Mouse (Mus musculus): ENCODE measurements around the gene Rnf149. TPM values are rescaled to one million over a fixed set of nuclear protein-coding genes. Genes with fewer than 3 reads are reported as not detected.

Gene Rnf149
- polyA plus RNA-seq, 1 experiment from 2014 or later = 31.9 TPM

GRCm38 (mm10) chr1:39573890-39574289, 3.3 kb downstream of the Rnf149 start:
- Histone ChIP-seq H3K27ac (no peak overlapping the region), H3K4me3 (replicated peaks) (no peak overlapping the region), H3K9me3 (replicated peaks) (no peaks in the 10 kb centered on the region), H3K36me3 (no peaks in the 10 kb centered on the region), H3K27me3 (no peaks in the 10 kb centered on the region), H3K9ac (no peak overlapping the region), H3K4me1 (peaks cover 46% of the 10 kb centered on the region), H3K4me2 (no peak overlapping the region)
- no peak for ATAC-seq (replicated peaks; ENCODE audit: low FRiP score)
- WGBS = 76% methylated on average over 7 of the region's 7 CpGs

DNA sequence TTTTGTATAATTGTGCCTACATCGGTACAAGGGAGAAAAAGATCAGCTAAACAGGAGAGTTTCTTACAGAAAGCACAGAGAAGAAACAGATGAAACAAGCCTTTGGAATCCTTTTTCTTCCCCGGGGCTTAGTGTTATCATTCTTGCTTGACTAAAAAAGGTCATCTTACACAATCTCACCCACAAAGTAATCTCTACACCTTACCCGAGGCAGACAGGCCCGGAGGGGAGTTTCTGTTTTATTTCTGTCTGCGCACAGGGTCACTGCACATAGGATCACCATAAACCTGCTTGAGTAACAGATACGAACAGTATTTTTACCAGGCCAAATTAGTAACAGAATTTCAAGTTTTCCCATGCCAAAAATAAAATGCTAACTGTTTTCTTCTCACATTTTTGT, 5.6 kb downstream of the Rnf149 start:
- Histone ChIP-seq H3K27ac (peak overlapping the region; percentile 4; the same call in 1 of the 2 replicates), H3K9me3 (replicated peaks) (no peaks in the 10 kb centered on the region), H3K36me3 (no peaks in the 10 kb centered on the region), H3K9ac (no peak overlapping the region), H3K4me3 (replicated peaks) (no peak overlapping the region), H3K4me1 (peaks cover 41% of the 10 kb centered on the region), H3K27me3 (no peaks in the 10 kb centered on the region), H3K4me2 (no peak overlapping the region)
- ATAC-seq (replicated peaks; ENCODE audit: low FRiP score) = no peak
- WGBS = 33% methylated on average over 6 of the region's 6 CpGs

- Histone ChIP-seq H3K4me1 (peaks cover 17% of the 10 kb centered on the region), H3K36me3 (peaks cover 15% of the 10 kb centered on the region), H3K4me2 (no peak overlapping the region), H3K9ac (no peak overlapping the region), H3K4me3 (replicated peaks) (no peak overlapping the region), H3K27ac (no peak overlapping the region), H3K9me3 (replicated peaks) (no peaks in the 10 kb centered on the region), H3K27me3 (no peaks in the 10 kb centered on the region)
- ATAC-seq (replicated peaks; ENCODE audit: low FRiP score) = no peak
These were observed 9.1 kb downstream of the Rnf149 start for GRCm38 (mm10) chr1:39568079-39568478.

DNA sequence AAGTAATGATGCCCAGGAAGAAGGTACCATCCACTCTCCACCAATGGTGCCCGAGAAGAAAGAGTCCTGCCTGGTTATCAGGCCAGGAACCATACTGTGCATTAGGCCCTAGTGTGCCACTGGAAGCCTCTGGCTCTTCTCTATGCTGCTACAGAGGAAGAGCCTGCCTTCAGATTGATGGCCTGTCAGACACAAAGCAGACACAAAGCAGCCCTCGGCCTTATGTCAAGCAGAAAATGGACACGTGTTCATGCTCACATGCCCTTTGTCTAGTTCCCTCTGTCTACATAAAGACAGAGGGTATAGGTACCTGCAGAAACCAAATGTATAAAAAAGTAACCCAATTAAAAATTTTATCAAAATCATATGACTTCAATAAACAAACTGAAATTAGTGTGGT, 12.6 kb downstream of the Rnf149 start:
- no peaks in the 10 kb centered on the region for H3K27me3 ChIP-seq
- no peak overlapping the region for H3K4me3 ChIP-seq (replicated peaks)
- 0 out of 2 replicates have a peak, but pooled peaks cover 2% of the 10 kb centered on the region for H3K4me1 ChIP-seq
- 61% methylated on average over 3 of the region's 3 CpGs for WGBS
- no peak for ATAC-seq (replicated peaks; ENCODE audit: low FRiP score)
- no peak overlapping the region for H3K9ac ChIP-seq
- H3K27ac ChIP-seq = no peak overlapping the region
- H3K4me2 ChIP-seq = no peak overlapping the region
- H3K9me3 ChIP-seq (replicated peaks) = no peaks in the 10 kb centered on the region
- peaks cover 38% of the 10 kb centered on the region for H3K36me3 ChIP-seq

DNA sequence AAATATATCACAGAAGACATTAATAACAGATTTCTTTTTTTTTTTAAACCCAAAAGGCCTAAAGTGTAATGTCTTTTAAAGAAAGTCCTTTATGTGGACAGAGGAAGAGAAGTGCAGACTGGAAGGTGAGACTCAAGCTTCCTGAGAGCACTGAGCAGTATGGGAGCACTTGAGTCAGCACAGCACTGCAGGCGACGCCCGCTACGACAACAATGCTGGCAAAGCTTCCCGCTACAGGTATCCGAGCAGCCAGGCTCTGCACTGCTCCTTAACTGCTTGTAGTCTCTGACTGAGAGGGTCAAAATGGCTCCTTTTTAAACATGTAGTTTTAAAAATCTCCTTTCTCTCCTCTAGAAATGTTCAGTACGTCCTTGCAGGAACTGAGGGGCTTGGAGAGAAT, 14.0 kb downstream of the Rnf149 start:
- peaks cover 49% of the 10 kb centered on the region for H3K36me3 ChIP-seq
- H3K27me3 ChIP-seq = no peaks in the 10 kb centered on the region
- 85% methylated on average over 7 of the region's 7 CpGs for WGBS
- H3K4me1 ChIP-seq = 0 out of 2 replicates have a peak, but pooled peaks cover 2% of the 10 kb centered on the region
- no peak overlapping the region for H3K4me3 ChIP-seq (replicated peaks)
- H3K4me2 ChIP-seq = no peak overlapping the region
- H3K27ac ChIP-seq = no peak overlapping the region
- H3K9me3 ChIP-seq (replicated peaks) = no peaks in the 10 kb centered on the region
- no peak for ATAC-seq (replicated peaks; ENCODE audit: low FRiP score)
- no peak overlapping the region for H3K9ac ChIP-seq

DNA sequence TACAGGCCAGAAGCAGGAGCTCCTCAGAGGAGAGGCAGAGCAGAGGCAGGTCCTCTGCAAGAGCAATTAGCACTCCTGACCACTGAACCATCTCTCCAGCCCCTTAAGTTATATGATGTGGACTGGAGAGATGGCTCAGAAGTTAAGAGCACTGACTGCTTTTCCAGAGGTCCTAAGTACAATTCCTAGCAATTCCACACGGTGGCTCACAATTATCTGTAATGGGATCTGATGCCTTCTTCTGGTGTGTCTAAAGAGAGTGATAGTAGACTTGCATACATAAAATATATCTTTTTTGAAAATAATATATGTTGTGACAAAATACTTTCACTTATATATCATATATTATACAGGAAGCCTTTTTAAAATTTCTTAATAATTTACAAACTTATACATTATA, 15.3 kb downstream of the Rnf149 start:
- no peaks in the 10 kb centered on the region for H3K27me3 ChIP-seq
- WGBS = 46% methylated on average over 1 of the region's 1 CpGs
- no peak for ATAC-seq (replicated peaks; ENCODE audit: low FRiP score)
- no peak overlapping the region for H3K27ac ChIP-seq
- H3K4me2 ChIP-seq = no peak overlapping the region
- peaks cover 60% of the 10 kb centered on the region for H3K36me3 ChIP-seq
- 0 out of 2 replicates have a peak, but pooled peaks cover 2% of the 10 kb centered on the region for H3K4me1 ChIP-seq
- no peak overlapping the region for H3K9ac ChIP-seq
- H3K4me3 ChIP-seq (replicated peaks) = no peak overlapping the region
- H3K9me3 ChIP-seq (replicated peaks) = no peaks in the 10 kb centered on the region

DNA sequence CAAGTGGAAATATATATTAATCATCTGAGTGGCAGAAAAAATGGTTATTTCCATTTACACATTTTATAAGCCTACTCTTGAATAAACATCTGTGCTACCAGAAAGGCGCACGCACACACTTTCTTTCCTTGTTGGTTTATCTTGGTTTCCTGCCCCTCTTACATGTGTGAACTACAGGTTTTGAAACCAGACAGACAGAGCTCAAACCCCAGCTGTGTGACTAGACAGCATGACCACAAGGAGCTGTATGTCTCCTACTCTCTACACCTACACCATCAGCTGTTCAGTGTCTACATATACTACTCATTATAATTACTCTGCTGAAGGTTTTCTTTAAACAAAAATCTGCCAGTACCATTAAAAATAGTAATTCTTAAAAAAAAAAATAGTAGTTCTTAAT, 18.2 kb downstream of the Rnf149 start:
- Histone ChIP-seq H3K9ac (no peak overlapping the region), H3K9me3 (replicated peaks) (no peaks in the 10 kb centered on the region), H3K36me3 (peaks cover 76% of the 10 kb centered on the region), H3K4me3 (replicated peaks) (no peak overlapping the region), H3K27ac (no peak overlapping the region), H3K4me1 (peaks cover 13% of the 10 kb centered on the region), H3K27me3 (no peaks in the 10 kb centered on the region), H3K4me2 (no peak overlapping the region)
- ATAC-seq (replicated peaks; ENCODE audit: low FRiP score) = no peak
- 99% methylated on average over 2 of the region's 2 CpGs for WGBS

DNA sequence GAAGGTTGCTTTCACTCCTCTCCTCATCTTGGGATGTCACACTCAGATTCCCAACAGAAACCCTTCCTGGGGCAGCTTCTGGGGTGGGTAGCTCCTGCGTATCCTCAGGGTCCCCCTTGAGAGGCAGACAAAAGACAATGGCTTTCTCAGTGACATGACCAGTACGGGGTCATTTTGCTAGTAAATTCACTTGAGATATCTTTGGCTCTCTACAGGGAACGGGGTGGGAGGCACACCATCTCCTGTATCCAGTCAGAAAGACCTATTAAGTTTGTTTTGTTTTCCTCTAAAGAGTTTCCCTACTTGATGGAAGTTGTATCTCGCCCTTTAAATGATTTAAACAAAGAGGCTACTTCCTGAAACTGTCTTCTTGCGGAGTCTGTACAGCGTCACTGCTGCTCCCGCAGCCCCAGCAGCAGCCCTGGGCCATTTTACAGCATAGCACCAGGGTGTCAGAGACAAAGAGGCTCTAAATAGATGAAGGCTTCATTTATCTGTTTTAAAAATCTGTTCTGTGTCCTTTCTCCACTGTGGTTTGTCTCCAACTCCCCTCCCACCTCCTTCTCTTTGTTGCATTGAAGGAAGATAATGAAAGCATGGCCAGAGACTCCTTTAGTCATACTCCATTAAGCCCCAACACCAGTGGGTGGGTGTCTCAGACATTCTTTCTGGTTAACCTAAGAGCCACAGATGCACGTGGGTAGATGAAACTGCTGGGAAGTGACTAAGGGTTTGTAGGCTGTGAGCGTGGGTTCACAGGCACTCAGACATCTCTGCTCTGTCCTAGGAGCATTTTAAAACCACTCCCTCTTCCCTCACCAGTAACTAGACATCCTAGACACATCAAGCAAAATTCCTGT, 21.4 kb downstream of the Rnf149 start:
- Histone ChIP-seq H3K4me1 (peaks cover 13% of the 10 kb centered on the region), H3K9me3 (replicated peaks) (no peaks in the 10 kb centered on the region), H3K9ac (no peak overlapping the region), H3K4me2 (peak overlapping the region; percentile 22; the same call in 1 of the 2 replicates), H3K27ac (peak overlapping the region; percentile 81), H3K36me3 (peaks cover 79% of the 10 kb centered on the region), H3K27me3 (no peaks in the 10 kb centered on the region), H3K4me3 (replicated peaks) (no peak overlapping the region)
- 20% methylated on average over 9 of the region's 9 CpGs for WGBS
- ATAC-seq (replicated peaks; ENCODE audit: low FRiP score) = peak; percentile 54

DNA sequence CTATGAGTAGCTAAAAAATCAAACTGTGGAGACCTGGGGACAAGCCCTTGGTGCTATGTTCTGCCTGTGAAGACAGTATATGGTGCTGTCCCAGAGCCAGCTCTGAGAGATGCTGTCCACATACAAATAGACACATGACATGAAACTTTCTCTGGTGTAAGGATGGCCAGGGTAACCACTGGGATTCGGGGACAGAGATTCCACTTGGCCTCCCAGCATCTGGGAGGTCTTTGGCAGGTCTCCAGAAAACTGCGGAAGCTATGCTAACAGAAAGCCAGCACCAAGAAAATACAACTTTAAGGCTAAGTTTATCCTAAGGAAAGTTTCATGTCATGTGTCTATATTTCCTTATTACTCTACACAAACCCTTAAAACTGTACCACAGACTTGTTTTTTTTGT, 27.4 kb downstream of the Rnf149 start:
- ATAC-seq (replicated peaks; ENCODE audit: low FRiP score) = no peak
- H3K27ac ChIP-seq = no peak overlapping the region
- H3K27me3 ChIP-seq = no peaks in the 10 kb centered on the region
- 72% methylated on average over 2 of the region's 2 CpGs for WGBS
- H3K9ac ChIP-seq = no peak overlapping the region
- H3K4me1 ChIP-seq = no peaks in the 10 kb centered on the region
- H3K4me3 ChIP-seq (replicated peaks) = no peak overlapping the region
- H3K9me3 ChIP-seq (replicated peaks) = no peaks in the 10 kb centered on the region
- no peak overlapping the region for H3K4me2 ChIP-seq
- peaks cover 82% of the 10 kb centered on the region for H3K36me3 ChIP-seq

DNA sequence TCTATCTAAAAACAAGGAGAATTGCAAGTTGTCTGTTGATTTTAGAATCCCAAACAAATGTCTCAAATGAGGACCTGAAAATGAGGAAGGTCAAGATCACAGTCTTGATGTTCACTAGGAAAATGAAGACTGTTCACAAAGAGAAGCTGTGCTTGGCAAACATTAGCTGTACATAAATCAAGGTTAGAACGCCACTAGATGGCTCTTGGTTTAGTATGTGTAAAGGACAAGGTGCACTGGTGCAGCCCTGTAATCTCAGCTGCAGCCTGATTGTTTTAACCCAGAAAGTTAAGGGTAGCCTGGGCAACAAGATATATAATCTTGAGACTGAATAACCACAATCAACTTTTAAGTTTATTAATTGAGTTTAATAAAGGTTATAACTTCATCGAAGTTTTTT, 30.0 kb downstream of the Rnf149 start:
- Histone ChIP-seq H3K27me3 (no peaks in the 10 kb centered on the region), H3K4me2 (no peak overlapping the region), H3K27ac (no peak overlapping the region), H3K36me3 (peaks cover 85% of the 10 kb centered on the region), H3K4me3 (replicated peaks) (no peak overlapping the region), H3K9ac (no peak overlapping the region), H3K9me3 (replicated peaks) (no peaks in the 10 kb centered on the region), H3K4me1 (no peaks in the 10 kb centered on the region)
- 49% methylated on average over 2 of the region's 2 CpGs for WGBS
- ATAC-seq (replicated peaks; ENCODE audit: low FRiP score) = no peak

DNA sequence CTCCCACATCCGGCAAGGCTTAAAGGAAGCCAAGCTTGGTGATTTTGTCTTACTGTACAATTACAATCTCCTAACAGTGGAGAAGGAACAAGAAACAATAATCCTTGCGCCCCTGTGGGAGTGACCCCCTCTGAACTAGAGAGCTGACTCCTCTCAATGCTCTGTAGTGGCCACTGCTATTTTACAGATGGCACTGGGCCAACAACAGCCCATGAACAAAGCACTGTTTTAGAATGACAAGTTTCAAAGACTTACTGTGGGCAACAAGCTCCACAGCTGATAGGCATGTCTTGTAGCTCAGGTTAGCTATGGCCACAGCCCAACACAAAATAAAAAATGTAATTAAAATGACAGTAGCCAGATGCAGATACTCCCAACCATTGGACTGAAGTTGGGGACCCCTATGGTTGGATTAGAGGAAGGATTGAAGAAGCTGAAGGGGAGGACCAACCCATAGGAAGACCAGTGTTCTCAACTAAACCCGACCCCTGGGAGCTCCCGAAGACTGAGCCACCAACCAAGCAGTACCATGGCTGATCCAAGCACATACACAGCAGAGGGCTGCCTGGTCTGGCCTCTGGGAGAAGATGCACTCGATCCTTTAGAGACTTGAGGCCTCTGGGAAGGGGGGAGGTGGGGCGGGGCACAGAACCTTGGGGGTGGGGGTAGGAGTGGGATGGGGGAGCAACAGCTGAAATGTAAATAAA, 30.9 kb downstream of the Rnf149 start:
- Histone ChIP-seq H3K36me3 (peaks cover 85% of the 10 kb centered on the region), H3K9ac (no peak overlapping the region), H3K4me1 (no peaks in the 10 kb centered on the region), H3K4me3 (replicated peaks) (no peak overlapping the region), H3K4me2 (no peak overlapping the region), H3K9me3 (replicated peaks) (no peaks in the 10 kb centered on the region), H3K27me3 (no peaks in the 10 kb centered on the region), H3K27ac (no peak overlapping the region)
- WGBS = 88% methylated on average over 6 of the region's 6 CpGs
- peak; percentile 52; the same call in 1 of the 2 replicates for ATAC-seq (replicated peaks; ENCODE audit: low FRiP score)

- no peak overlapping the region for H3K27ac ChIP-seq
- peaks cover 88% of the 10 kb centered on the region for H3K36me3 ChIP-seq
- H3K27me3 ChIP-seq = no peaks in the 10 kb centered on the region
- H3K4me1 ChIP-seq = no peaks in the 10 kb centered on the region
- 0 out of 2 replicates have a peak, but pooled peaks cover under 1% of the 10 kb centered on the region for H3K9me3 ChIP-seq (replicated peaks)
- no peak overlapping the region for H3K4me2 ChIP-seq
- WGBS = 92% methylated on average over 7 of the region's 7 CpGs
- no peak for ATAC-seq (replicated peaks; ENCODE audit: low FRiP score)
- no peak overlapping the region for H3K9ac ChIP-seq
- no peak overlapping the region for H3K4me3 ChIP-seq (replicated peaks)
These were observed 31.6 kb downstream of the Rnf149 start for GRCm38 (mm10) chr1:39545589-39545988.

Data from kidney, embryonic 15.5 days (tissue).